Mouse (Mus musculus): Measurements from ENCODE around the gene Mex3b. TPM values are rescaled to one million over a fixed set of nuclear protein-coding genes. Genes with fewer than 3 reads are reported as not detected.

The Mex3b gene
- polyA plus RNA-seq, 1 experiment from 2014 or later: 15.6 TPM

DNA sequence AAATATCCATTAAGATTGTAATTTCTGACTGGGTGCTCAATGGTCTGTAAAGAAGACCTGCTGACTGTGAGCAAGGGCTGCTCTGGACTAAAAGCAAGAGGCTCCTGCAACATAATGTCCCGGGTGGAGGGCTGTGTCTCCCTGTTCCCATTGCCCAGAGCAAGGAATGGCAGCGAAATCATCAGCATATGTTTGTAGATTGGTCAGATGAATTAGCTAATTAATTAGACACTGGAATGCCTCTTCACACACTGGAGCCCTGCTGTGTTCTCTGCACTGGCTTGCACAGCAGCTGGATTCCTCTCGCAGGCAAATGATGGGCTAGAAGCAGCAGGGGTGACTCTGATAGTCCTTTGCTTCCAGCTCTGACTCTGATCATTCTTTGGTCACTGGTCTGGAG, 29.6 kb downstream of the Mex3b start:
- Histone ChIP-seq H3K4me3 (no peak overlapping the region), H3K4me2 (no peak overlapping the region), H3K27me3 (replicated peaks) (no peaks in the 10 kb centered on the region), H3K36me3 (no peaks in the 10 kb centered on the region), H3K9me3 (replicated peaks) (no peaks in the 10 kb centered on the region), H3K9ac (no peak overlapping the region), H3K4me1 (replicated peaks) (peaks cover 6% of the 10 kb centered on the region), H3K27ac (ENCODE audit: poor library complexity, severe bottlenecking) (no peak overlapping the region)
- WGBS: 72% methylated on average over 3 of the region's 3 CpGs
- ATAC-seq (ENCODE audit: insufficient number of reproducible peaks, low FRiP score): no peak

DNA sequence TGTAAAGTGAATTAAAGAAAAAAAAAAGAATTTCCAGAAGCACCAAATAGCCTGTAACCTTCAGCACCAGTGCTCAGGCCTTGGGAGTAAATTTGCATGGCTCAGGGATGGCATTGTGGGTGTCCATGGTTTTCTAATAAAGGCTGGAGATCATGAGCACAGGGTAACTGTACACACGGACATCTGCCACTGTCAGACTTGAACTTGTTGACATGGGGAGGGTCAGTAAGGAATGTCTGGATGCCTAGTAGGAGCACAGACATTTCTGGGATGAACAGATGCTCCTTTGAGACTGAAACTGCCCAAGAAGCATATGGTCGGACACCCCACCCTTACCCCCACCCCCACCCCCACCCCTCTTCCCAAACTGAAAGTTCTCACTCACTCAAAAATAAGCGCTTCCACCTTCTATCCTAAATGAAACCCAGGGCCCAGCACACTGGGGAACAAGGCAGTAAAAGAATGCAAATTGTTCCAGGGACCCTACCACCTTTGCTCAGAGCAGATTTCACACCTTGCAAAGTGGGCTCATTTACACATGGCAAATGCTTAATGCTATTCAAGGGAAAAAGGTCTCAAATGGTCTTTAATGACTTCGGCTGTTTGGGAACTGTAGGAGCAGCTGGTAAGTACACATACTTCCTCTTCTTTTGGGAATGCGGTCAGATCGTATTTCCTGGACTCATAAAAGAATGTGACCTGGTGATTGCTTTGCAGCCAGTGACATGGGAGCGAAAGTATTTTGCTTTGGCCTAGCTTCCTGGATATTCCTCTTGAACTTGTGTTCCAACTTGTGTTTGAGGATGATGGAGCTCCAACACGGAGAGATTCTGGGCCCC, 32.5 kb downstream of the Mex3b start:
- no peaks in the 10 kb centered on the region for H3K36me3 ChIP-seq
- no peaks in the 10 kb centered on the region for H3K27me3 ChIP-seq (replicated peaks)
- no peak overlapping the region for H3K4me2 ChIP-seq
- no peaks in the 10 kb centered on the region for H3K9me3 ChIP-seq (replicated peaks)
- 58% methylated on average over 8 of the region's 8 CpGs for WGBS
- peaks cover 8% of the 10 kb centered on the region for H3K4me1 ChIP-seq (replicated peaks)
- H3K27ac ChIP-seq (ENCODE audit: poor library complexity, severe bottlenecking): no peak overlapping the region
- no peak overlapping the region for H3K4me3 ChIP-seq
- no peak for ATAC-seq (ENCODE audit: insufficient number of reproducible peaks, low FRiP score)
- H3K9ac ChIP-seq: no peak overlapping the region

DNA sequence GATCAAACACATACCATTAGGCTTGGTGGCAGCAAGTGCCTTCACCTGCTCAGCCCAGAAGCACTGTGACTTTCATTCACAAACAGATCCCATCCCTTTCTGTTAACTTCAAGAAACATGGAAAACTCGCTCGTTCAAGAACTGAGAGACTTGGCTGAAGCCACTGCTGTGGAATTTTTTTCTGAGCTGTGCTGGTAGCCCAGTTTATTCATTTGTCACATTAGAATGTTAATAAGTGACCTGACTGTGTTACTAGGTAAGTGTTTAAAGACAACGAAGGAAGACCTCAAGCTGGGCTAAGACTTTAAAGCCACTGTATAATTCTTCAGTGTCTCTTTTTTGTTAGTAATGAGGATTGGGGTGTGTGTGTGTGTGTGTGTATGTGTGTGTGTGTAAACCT, 35.9 kb downstream of the Mex3b start:
- peaks cover 21% of the 10 kb centered on the region for H3K4me1 ChIP-seq (replicated peaks)

DNA sequence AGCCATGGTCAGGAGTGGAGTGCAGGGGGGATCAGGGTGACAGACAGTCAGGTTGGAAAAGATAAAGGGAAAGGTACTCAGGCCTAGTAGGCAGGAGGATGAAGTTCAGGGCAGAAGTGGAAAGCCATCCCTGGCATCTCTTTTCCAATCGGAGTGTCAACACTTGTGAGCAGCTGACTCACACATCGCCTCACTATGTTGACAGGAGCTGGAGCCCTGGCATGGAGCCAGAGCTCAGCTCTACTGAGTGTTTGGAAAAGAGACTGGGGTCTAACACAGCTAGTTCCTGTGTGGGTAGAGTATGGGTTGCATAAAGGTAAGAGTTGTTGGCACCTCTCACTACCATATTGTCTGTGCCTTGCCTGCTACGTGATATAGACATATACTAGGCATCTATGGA, 38.4 kb downstream of the Mex3b start:
- no peak overlapping the region for H3K4me3 ChIP-seq
- H3K9me3 ChIP-seq (replicated peaks): no peaks in the 10 kb centered on the region
- H3K4me2 ChIP-seq: no peak overlapping the region
- no peaks in the 10 kb centered on the region for H3K27me3 ChIP-seq (replicated peaks)
- peaks cover 21% of the 10 kb centered on the region for H3K4me1 ChIP-seq (replicated peaks)
- ATAC-seq (ENCODE audit: insufficient number of reproducible peaks, low FRiP score): peak; percentile 77
- peak overlapping the region; percentile 37; the same call in 1 of the 2 replicates for H3K27ac ChIP-seq (ENCODE audit: poor library complexity, severe bottlenecking)
- WGBS: 11% methylated on average over 3 of the region's 3 CpGs
- no peak overlapping the region for H3K9ac ChIP-seq
- no peaks in the 10 kb centered on the region for H3K36me3 ChIP-seq

More for the DNA sequence above, 35.9 kb downstream of the Mex3b start:
- Histone ChIP-seq H3K27ac (ENCODE audit: poor library complexity, severe bottlenecking) (no peak overlapping the region), H3K9ac (no peak overlapping the region), H3K27me3 (replicated peaks) (no peaks in the 10 kb centered on the region), H3K4me2 (no peak overlapping the region), H3K36me3 (no peaks in the 10 kb centered on the region), H3K4me3 (no peak overlapping the region), H3K9me3 (replicated peaks) (no peaks in the 10 kb centered on the region)
- 83% methylated on average over 3 of the region's 3 CpGs for WGBS
- ATAC-seq (ENCODE audit: insufficient number of reproducible peaks, low FRiP score): no peak

DNA sequence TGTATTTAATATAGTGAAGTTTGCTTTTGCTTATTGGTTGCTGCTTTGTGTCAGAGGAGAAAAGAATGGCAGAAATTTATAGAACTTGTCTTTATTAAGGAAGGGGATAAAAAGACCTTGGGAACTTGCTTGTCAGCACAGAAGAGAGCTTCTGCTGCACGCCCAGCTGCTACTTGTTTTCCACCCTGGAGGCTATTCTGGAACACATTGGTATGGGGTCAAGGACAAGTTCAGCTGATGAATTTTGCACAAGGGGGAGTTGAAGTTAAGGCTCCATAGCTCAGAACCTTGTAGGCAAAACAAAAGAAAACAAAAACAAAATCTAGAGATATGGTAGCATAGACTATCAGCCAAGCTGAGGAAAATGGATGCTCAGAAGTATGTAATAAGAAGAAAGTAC, 39.9 kb downstream of the Mex3b start:
- H3K4me1 ChIP-seq (replicated peaks): peaks cover 25% of the 10 kb centered on the region
- H3K27me3 ChIP-seq (replicated peaks): no peaks in the 10 kb centered on the region
- no peak for ATAC-seq (ENCODE audit: insufficient number of reproducible peaks, low FRiP score)
- H3K9me3 ChIP-seq (replicated peaks): no peaks in the 10 kb centered on the region
- no peak overlapping the region for H3K9ac ChIP-seq
- no peak overlapping the region for H3K27ac ChIP-seq (ENCODE audit: poor library complexity, severe bottlenecking)
- no peak overlapping the region for H3K4me2 ChIP-seq
- no peak overlapping the region for H3K4me3 ChIP-seq
- H3K36me3 ChIP-seq: no peaks in the 10 kb centered on the region
- 34% methylated on average over 1 of the region's 1 CpGs for WGBS

DNA sequence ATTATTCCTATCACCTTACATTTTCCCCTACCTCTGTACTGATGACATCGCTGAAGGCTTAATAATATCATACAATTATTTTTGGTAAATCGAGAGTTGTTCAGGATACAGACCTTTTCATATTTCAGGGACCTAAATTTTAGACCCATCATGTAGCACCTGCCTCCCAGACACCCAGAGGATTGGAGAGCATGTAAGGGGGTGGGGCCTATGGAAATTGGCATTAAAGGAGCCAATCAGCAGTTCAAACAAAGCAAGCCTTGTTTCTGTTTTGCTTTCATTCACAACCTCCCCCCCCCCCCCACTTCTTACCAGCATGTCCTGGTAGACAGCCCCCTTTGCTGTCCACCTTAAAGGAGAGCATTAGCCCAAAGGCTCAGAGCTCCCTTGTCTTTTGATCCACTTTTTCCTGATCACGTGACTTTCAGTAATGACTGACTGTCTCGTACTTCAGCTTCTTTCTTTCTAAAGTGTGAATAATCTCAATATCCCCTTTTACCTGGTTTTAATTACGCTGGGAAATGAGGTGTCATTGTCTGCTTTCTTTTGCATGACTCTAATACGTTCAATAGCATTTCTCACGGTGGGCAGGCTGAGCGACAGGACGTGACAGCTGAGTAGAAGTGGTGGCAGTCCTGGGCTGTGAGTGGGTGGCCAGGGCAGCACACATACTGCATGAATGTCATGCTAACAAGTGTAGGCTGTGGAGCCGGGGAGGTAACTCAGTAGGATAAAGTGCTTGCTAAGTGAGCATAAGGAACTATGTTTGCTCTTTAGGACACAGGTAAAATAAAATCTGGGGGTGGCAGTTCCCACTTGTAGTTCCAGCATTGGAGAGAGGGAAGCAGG, 43.6 kb downstream of the Mex3b start:
- Histone ChIP-seq H3K27me3 (replicated peaks) (no peaks in the 10 kb centered on the region), H3K4me1 (replicated peaks) (peaks cover 12% of the 10 kb centered on the region), H3K9ac (no peak overlapping the region), H3K4me2 (no peak overlapping the region), H3K36me3 (no peaks in the 10 kb centered on the region), H3K4me3 (no peak overlapping the region), H3K9me3 (replicated peaks) (no peaks in the 10 kb centered on the region), H3K27ac (ENCODE audit: poor library complexity, severe bottlenecking) (no peak overlapping the region)
- no peak for ATAC-seq (ENCODE audit: insufficient number of reproducible peaks, low FRiP score)
- 64% methylated on average over 10 of the region's 10 CpGs for WGBS

DNA sequence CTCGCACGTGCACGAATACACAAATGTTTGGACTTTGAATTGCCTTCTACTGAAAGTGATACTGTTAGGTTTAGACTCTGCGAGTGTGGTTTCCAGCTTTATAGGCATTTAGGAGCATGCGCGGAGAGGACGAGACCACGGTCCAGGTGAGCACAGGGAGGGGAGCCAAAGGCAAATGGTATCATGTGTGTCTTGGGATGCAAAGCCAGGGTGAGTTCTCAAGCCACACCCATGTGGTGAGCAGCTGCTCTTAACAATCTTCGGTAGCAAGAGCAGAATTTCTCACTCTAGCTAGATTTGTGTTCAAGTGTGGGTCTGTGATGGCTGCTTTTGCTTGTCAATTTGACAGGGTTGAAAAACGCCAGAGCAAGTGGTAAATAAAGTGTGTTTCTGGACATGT, 44.4 kb downstream of the Mex3b start:
- H3K4me2 ChIP-seq: no peak overlapping the region
- no peak for ATAC-seq (ENCODE audit: insufficient number of reproducible peaks, low FRiP score)
- 81% methylated on average over 10 of the region's 10 CpGs for WGBS

DNA sequence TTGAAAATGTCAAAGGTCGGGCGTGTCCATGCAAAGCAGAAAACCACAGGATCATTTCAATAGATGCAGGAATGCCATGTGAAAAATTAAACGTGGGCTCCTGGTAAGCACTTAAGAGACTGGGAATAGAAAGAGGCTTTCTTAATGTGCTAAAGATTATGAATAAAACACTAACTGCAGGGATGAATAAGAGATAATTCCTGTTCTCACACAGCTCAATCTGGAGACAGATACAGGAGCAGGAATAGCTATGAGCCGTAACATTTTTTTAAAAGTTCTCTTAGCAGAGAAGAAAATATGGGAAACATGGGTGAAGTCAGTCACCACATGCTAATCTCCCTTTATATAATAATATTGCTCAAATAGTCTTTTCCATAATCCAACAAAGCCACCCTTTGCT, 47.2 kb downstream of the Mex3b start:
- no peak for ATAC-seq (ENCODE audit: insufficient number of reproducible peaks, low FRiP score)
- 73% methylated on average over 4 of the region's 4 CpGs for WGBS
- no peak overlapping the region for H3K4me2 ChIP-seq
- no peaks in the 10 kb centered on the region for H3K36me3 ChIP-seq
- no peak overlapping the region for H3K27ac ChIP-seq (ENCODE audit: poor library complexity, severe bottlenecking)
- H3K9me3 ChIP-seq (replicated peaks): no peaks in the 10 kb centered on the region
- no peak overlapping the region for H3K9ac ChIP-seq
- H3K27me3 ChIP-seq (replicated peaks): no peaks in the 10 kb centered on the region
- H3K4me3 ChIP-seq: no peak overlapping the region
- 0 out of 2 replicates have a peak, but pooled peaks cover 4% of the 10 kb centered on the region for H3K4me1 ChIP-seq (replicated peaks)

More for the DNA sequence above, 44.4 kb downstream of the Mex3b start:
- Histone ChIP-seq H3K9ac (no peak overlapping the region), H3K27me3 (replicated peaks) (no peaks in the 10 kb centered on the region), H3K4me1 (replicated peaks) (0 out of 2 replicates have a peak, but pooled peaks cover 7% of the 10 kb centered on the region), H3K9me3 (replicated peaks) (no peaks in the 10 kb centered on the region), H3K36me3 (no peaks in the 10 kb centered on the region), H3K4me3 (no peak overlapping the region), H3K27ac (ENCODE audit: poor library complexity, severe bottlenecking) (no peak overlapping the region)

Other genes starting within 250 kb of the Mex3b start
- gene Saxo2, start 218.8 kb upstream of the Mex3b start, polyA plus RNA-seq (2016; fragmentation: Nextera tagmentation; extraction: Ambion mirVana): 5.7 and 5.8 TPM in 2 replicates
- gene Efl1, start 218.7 kb upstream of the Mex3b start, polyA plus RNA-seq (2016; fragmentation: Nextera tagmentation; extraction: Ambion mirVana): 15.7 and 16.6 TPM in 2 replicates